Mouse (Mus musculus): ENCODE measurements at regions not wholly inside any gene's neighbourhood (a gene's known extent, or its start where the extent isn't known, plus 50 kb on each side); places are given as distances from the start of the nearest gene placed in this dataset.

DNA sequence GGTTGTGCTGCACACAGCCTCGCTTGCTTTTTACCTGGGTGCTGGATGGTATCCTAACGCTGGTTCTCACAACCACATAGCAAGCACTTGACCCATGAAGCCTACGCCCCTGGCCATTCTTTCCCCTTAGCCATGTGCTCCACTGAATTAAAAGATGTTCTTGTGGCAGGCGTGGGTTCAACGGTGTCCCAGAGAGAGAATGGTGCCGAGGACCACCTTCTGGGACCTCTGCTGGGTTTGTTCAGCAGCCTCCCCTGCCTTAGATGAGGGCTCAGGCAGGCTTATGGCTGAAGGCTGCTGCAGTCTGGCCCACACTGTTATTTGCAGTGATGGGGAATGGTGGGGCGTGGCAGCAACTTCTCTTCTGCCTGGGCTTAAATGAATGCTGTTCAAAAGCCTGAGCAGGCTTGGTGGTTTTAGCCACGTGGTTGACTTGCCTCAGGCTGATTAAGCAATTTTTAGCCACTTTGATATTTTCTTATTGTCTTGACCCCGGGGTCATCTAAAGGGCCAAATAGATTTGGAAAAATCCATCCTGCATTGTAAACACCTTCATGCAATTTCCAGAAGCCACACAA is 119.5 kb upstream of the Tbca start:
- H3K4me1 ChIP-seq, result no peaks in the 10 kb centered on the region

DNA sequence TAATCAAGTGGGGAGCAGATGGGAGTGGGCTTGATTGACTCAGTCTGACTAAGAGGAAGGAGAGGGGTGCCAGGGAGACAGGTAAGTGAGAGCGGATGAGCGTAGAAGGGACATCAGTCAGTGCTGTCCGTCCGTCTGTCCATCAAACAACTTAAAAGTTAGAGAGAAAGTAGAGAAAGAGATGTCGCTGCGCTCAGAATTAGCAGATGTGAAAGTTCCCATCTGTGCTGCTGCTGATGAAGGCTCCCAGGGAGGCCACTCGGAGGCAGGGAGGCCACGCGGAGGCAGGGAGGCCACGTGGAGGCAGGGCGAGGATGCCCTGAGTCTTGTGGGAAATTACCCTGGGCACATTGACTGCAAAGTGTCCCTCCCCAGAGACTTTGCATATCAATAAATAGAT is 118.4 kb upstream of the Tbca start:
- no peak for ATAC-seq
- WGBS (ENCODE audit: insufficient replicate concordance), result 76% methylated on average over 11 of the region's 11 CpGs
- no peaks in the 10 kb centered on the region for H3K4me1 ChIP-seq

More for the DNA sequence above, 119.5 kb upstream of the Tbca start:
- no peak overlapping the region for H3K4me2 ChIP-seq
- H3K27me3 ChIP-seq (replicated peaks), result peaks cover 18% of the 10 kb centered on the region; the same call in 1 of the 2 replicates
- H3K9ac ChIP-seq, result no peak overlapping the region
- no peaks in the 10 kb centered on the region for H3K9me3 ChIP-seq (replicated peaks)
- no peaks in the 10 kb centered on the region for H3K36me3 ChIP-seq
- ATAC-seq, result no peak
- H3K4me3 ChIP-seq, result no peak overlapping the region
- 53% methylated on average over 9 of the region's 9 CpGs for WGBS (ENCODE audit: insufficient replicate concordance)
- no peak overlapping the region for H3K27ac ChIP-seq

DNA sequence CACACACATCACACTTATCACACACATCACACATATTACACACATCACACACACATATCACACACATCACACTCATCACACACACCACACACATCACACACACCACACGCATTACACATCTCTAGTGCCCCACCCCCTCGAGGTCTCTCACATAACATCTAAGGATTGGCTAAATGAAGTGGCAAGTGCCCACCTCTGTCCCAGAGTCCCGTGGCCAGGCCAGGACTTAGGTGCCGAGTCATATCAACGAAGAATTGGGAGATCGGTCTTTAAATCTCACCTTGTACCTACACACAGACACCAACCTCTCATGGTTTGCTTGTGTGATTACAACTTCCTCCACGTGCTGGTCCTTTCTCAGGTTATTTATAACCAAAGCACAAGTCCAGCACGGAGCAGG is 117.7 kb upstream of the Tbca start:
- H3K4me1 ChIP-seq, result no peaks in the 10 kb centered on the region

More for the DNA sequence above, 118.4 kb upstream of the Tbca start:
- H3K4me3 ChIP-seq, result no peak overlapping the region
- H3K36me3 ChIP-seq, result no peaks in the 10 kb centered on the region
- peaks cover 16% of the 10 kb centered on the region; the same call in 1 of the 2 replicates for H3K27me3 ChIP-seq (replicated peaks)
- no peak overlapping the region for H3K27ac ChIP-seq
- no peak overlapping the region for H3K9ac ChIP-seq
- H3K4me2 ChIP-seq, result no peak overlapping the region
- H3K9me3 ChIP-seq (replicated peaks), result no peaks in the 10 kb centered on the region

DNA sequence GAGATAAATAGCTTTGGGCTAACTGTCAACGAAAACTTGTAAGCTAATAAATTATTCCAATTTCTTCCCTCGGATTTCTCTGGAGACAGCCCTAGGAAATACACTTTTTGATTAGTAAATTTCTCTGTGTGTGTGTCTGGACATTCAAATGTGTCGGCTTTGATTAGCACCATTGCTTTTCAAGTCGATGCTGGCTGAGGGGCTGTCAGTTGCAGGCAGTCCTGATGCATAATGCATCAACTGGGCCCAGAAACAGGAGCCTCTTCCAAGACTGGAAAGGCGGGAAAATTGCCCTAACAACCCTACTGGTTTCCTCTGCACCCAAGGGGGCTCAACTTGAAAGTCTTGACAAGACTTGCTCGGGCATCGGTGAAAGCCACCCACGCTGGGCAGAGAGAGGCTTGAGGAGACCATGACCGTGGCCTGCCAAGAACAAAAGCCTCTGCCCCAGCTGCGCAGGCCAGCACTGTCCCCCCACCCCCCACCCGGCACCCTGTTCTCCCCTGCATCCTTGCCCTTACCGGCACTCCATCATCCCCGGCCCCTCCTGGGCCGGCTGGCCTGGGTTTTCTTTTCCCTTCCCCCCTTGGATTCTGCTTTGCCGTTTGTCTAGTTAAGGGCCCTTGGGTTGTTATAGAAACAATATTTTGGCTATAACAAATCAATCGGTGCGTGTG is 108.1 kb upstream of the Tbca start:
- no peaks in the 10 kb centered on the region for H3K36me3 ChIP-seq
- no peak overlapping the region for H3K4me3 ChIP-seq
- WGBS (ENCODE audit: insufficient replicate concordance), result 59% methylated on average over 17 of the region's 17 CpGs
- ATAC-seq, result no peak
- peaks cover 19% of the 10 kb centered on the region; the same call in 1 of the 2 replicates for H3K27me3 ChIP-seq (replicated peaks)
- H3K4me2 ChIP-seq, result no peak overlapping the region
- no peaks in the 10 kb centered on the region for H3K4me1 ChIP-seq
- H3K9me3 ChIP-seq (replicated peaks), result no peaks in the 10 kb centered on the region
- H3K9ac ChIP-seq, result no peak overlapping the region
- H3K27ac ChIP-seq, result no peak overlapping the region

More for the DNA sequence above, 117.7 kb upstream of the Tbca start:
- Histone ChIP-seq H3K27me3 (replicated peaks) (peaks cover 13% of the 10 kb centered on the region; the same call in 1 of the 2 replicates), H3K4me3 (no peak overlapping the region), H3K9me3 (replicated peaks) (no peaks in the 10 kb centered on the region), H3K36me3 (no peaks in the 10 kb centered on the region), H3K9ac (no peak overlapping the region), H3K4me2 (no peak overlapping the region), H3K27ac (no peak overlapping the region)
- no peak for ATAC-seq
- 64% methylated on average over 8 of the region's 8 CpGs for WGBS (ENCODE audit: insufficient replicate concordance)

DNA sequence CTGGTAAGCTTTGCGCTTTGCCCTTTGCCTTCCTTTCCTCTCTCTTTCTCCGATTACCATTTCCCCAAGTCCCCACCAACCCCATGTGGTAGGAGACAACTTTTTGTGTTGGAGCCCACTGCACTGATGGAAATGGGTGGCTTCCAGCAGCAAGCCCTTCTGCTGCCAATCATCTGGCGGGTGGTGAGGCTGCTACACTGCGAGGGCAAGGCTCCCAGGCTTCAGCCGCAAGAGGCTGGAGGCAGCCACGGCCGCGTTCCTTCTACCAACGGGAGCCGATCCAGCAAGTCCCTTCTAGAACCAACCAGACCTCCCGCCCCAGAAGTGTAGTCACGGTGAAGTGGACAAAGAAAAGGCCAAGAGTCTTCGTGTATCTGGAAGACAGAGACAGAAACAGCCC is 107.1 kb upstream of the Tbca start:
- Histone ChIP-seq H3K27me3 (replicated peaks) (peaks cover 25% of the 10 kb centered on the region; the same call in 1 of the 2 replicates), H3K9me3 (replicated peaks) (no peaks in the 10 kb centered on the region), H3K9ac (no peak overlapping the region), H3K27ac (no peak overlapping the region), H3K4me3 (no peak overlapping the region), H3K4me2 (no peak overlapping the region), H3K36me3 (no peaks in the 10 kb centered on the region), H3K4me1 (no peaks in the 10 kb centered on the region)
- ATAC-seq, result no peak
- WGBS (ENCODE audit: insufficient replicate concordance), result 81% methylated on average over 13 of the region's 13 CpGs

DNA sequence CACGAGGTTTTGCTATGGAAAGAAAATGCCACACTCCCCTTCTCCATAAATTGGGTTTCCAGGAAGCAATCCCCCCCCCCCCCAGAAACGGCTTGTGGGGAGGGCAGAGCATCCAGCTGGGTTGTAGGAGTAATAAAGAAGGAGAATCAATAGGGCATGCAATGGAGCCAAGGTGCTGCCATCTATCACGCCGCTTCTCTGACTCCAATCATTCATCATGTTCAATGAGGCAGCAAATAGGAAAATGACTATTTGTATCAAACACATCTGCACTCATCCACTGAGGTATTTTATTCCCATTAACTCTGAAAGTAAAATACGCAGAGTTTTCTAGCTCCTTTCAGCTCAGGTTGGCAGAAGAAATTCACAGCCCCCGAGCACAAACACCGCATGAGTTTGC is 103.5 kb upstream of the Tbca start:
- WGBS (ENCODE audit: insufficient replicate concordance), result 58% methylated on average over 7 of the region's 7 CpGs
- no peaks in the 10 kb centered on the region for H3K9me3 ChIP-seq (replicated peaks)
- no peak for ATAC-seq
- H3K27me3 ChIP-seq (replicated peaks), result peaks cover 35% of the 10 kb centered on the region; the same call in 1 of the 2 replicates
- H3K36me3 ChIP-seq, result no peaks in the 10 kb centered on the region
- H3K4me1 ChIP-seq, result no peaks in the 10 kb centered on the region
- H3K27ac ChIP-seq, result no peak overlapping the region
- H3K4me3 ChIP-seq, result no peak overlapping the region
- H3K9ac ChIP-seq, result no peak overlapping the region
- H3K4me2 ChIP-seq, result no peak overlapping the region

DNA sequence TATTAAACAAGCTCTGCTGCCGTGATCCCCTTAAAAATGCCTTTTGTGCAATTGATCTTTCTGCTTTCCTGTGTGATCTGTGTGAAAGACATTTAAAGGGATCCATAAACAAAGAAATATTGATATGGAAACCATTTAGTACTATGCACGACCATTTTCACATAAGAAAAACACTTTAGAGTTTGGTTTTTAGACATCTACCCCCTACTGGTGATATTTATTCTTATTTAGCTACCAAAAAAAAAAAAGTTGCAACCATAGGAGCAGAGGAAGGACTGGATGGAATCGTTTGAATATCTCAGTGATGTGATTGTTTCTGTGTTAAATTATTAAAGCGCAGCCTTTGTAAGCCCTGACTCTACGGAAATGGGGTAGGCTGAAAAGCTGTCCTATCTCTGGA is 101.4 kb upstream of the Tbca start:
- Histone ChIP-seq H3K36me3 (no peaks in the 10 kb centered on the region), H3K27me3 (replicated peaks) (peaks cover 25% of the 10 kb centered on the region; the same call in 1 of the 2 replicates), H3K4me1 (no peaks in the 10 kb centered on the region), H3K4me2 (no peak overlapping the region), H3K9ac (no peak overlapping the region), H3K27ac (no peak overlapping the region), H3K4me3 (no peak overlapping the region), H3K9me3 (replicated peaks) (no peaks in the 10 kb centered on the region)
- 68% methylated on average over 5 of the region's 5 CpGs for WGBS (ENCODE audit: insufficient replicate concordance)
- no peak for ATAC-seq

DNA sequence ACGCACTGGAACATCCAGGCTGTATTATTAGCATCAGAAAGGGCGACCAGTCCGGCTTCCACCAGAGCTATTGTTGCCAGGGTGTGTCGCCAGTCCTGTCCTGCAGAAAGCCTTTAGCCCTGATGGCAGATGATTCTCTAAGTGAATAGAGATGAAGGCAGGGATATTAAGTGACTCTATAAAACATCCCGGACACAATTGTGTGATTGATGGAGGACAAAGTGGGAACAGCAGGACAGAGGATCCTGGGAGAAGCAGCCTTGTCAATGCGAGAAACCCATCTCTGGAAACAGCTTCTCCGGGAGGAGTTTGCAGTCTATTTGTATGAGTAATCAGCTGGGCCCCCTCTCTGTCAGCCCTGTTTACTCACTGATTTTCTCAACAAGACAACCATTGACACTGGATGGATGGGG is 82.1 kb upstream of the Tbca start:
- Histone ChIP-seq H3K4me1 (peaks cover 9% of the 10 kb centered on the region; the same call in 1 of the 2 replicates), H3K4me2 (no peak overlapping the region), H3K9me3 (replicated peaks) (no peaks in the 10 kb centered on the region), H3K36me3 (no peaks in the 10 kb centered on the region), H3K9ac (no peak overlapping the region), H3K4me3 (no peak overlapping the region), H3K27me3 (replicated peaks) (peaks cover 95% of the 10 kb centered on the region), H3K27ac (no peak overlapping the region)
- no peak for ATAC-seq
- WGBS (ENCODE audit: insufficient replicate concordance), result 4% methylated on average over 7 of the region's 7 CpGs

DNA sequence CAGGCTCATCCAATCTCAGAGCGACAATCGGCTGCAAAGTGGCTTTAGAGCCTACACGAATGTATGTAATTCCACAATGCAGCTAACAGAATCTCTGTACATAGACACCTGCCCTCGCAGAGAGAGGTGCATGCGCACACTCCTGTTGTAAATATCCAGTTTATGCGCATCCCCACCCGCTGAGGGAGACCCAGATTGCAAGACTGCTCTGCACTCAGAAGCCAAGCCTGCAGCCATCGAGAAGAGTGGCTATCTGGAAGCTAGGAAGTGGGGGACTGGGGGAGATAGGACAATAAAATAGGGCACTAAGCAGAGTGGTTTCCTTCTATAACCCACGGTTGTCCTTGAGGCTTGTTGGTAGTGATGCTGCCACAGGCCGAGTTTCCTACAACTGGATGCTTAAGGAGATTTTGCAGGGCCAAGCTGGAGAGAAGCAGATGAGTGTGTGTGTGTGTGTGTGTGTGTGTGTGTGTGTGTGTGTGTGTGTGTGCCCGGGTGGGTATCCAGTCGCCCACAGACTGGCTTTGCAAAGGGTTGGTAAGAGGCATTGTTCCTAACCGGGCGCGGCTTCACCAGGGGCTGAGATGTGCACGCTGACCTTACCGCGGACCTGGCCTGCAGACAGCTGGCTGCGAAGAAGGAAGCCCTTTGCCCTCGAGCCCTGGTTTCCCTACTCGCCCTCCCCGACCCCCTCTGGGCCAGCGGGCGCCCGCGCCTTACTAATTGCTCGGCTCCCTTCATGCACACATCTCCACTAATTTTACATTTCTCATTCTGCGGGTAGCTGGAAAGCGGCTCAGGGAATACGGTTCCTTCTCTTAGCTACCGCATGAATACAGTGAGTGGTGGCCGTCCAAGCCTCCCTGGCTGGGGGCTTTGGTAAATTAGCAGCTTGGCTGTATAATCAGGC is 81.1 kb upstream of the Tbca start:
- Histone ChIP-seq H3K27me3 (replicated peaks) (peaks cover 94% of the 10 kb centered on the region), H3K4me2 (no peak overlapping the region), H3K4me3 (no peak overlapping the region), H3K36me3 (no peaks in the 10 kb centered on the region), H3K9me3 (replicated peaks) (no peaks in the 10 kb centered on the region), H3K9ac (no peak overlapping the region), H3K4me1 (peaks cover 6% of the 10 kb centered on the region; the same call in 1 of the 2 replicates), H3K27ac (no peak overlapping the region)
- WGBS (ENCODE audit: insufficient replicate concordance), result 8% methylated on average over 27 of the region's 32 CpGs
- no peak for ATAC-seq

DNA sequence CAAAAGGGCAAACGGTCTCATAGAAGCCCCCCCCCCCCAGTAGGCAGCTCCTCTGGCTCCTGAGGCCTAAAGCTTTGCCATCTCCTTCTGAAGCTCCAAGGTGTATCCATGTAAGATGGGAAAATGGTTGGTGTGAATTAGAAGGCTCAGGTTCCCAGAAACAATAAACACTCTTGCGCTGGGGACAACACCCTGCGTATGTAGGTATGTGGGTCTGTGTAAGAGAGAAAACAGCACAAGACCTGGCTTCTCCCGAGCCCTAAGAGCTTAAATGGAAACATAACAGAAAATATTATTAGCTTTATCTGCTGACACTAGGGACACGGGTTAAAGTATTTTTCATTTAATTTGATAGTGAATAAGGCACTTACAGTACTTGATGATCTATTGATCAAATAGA is 79.9 kb upstream of the Tbca start:
- Histone ChIP-seq H3K27me3 (replicated peaks) (peaks cover 92% of the 10 kb centered on the region), H3K4me2 (no peak overlapping the region), H3K4me1 (no peaks in the 10 kb centered on the region), H3K4me3 (no peak overlapping the region), H3K9me3 (replicated peaks) (no peaks in the 10 kb centered on the region), H3K9ac (no peak overlapping the region), H3K36me3 (no peaks in the 10 kb centered on the region), H3K27ac (no peak overlapping the region)
- ATAC-seq, result no peak
- 32% methylated on average over 5 of the region's 5 CpGs for WGBS (ENCODE audit: insufficient replicate concordance)

DNA sequence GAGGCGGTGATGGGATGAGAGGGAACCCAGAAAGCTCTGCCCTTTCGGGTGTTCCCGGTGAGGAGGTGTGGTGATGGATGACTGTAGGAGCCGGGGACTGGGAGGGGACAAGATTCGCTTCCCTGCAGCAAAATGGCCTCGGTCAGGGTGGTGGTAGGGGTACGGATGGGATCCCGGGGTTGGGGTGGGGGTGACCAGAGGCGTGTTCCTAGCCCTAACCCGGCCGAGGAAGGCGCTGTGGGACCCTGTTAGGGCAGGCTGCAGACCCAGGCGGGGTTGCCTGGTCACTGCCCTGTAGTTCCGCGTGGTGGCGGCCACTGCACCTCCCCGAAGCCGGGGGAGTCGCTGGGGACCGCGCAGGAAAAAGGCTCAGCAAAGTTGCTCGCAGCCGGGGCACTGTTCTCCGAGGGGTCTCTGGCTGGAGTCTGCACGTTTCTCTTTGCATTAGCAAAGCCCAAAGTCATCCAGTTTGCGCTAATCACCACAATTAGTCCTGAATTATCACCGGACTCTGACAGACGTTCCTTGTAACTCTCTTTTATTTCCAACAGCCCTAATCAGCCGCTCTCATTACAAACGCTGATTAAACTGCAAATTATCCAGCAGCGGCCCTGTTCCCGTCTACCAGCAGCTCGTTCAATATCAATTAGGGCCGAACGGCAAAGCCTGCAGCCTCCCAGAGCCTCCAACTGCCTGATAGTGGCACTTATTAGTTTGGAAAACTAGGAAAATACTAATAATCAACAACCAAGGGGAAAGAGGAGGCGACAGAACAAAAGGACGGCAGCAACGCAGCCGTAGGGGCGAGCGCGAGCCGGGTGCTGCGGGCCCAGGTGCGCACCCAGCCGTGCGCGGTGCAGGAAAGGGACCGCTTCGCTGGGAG is 78.8 kb upstream of the Tbca start:
- Histone ChIP-seq H3K4me3 (peak overlapping the region; percentile 28), H3K27ac (no peak overlapping the region), H3K36me3 (no peaks in the 10 kb centered on the region), H3K9ac (no peak overlapping the region), H3K9me3 (replicated peaks) (no peaks in the 10 kb centered on the region), H3K27me3 (replicated peaks) (peaks cover 89% of the 10 kb centered on the region), H3K4me2 (peak overlapping the region; percentile 55), H3K4me1 (no peaks in the 10 kb centered on the region)
- ATAC-seq, result no peak
- 1% methylated on average over 50 of the region's 50 CpGs for WGBS (ENCODE audit: insufficient replicate concordance)

Measured in liver, embryonic 12.5 days (tissue).